Mouse (Mus musculus) midbrain, embryonic 12.5 days (tissue): ENCODE results near the gene Tfap2b. TPM values are rescaled to one million over a fixed set of nuclear protein-coding genes. Genes with fewer than 3 reads are reported as not detected.

Experiments used
- ATAC-seq: fragments of 200-750 bp; cut with Nextera tagmentation; 2 replicates; pipeline ENCODE4 v1.8.0; 2017; ENCODE audit warnings: low read depth, moderate TSS enrichment, moderate library complexity; ENCODE audit not compliant: low FRiP score
- H3K27ac ChIP-seq: fragments of 300-500 bp; sonication (generic); replicated peaks from 2 replicates; pipeline ENCODE4 v1.5.1; 2016; ENCODE audit warnings: mild to moderate bottlenecking
- H3K27me3 ChIP-seq: fragments of 300-500 bp; sonication (generic); 2 replicates; pipeline ENCODE4 v1.6.1; 2016; ENCODE audit warnings: mild to moderate bottlenecking
- H3K36me3 ChIP-seq: fragments of 300-500 bp; sonication (generic); 2 replicates; pipeline ENCODE4 v1.6.1; 2016
- H3K4me1 ChIP-seq: fragments of 300-500 bp; sonication (generic); 2 replicates; pipeline ENCODE4 v1.6.1; 2016
- H3K4me2 ChIP-seq: fragments of 300-500 bp; sonication (generic); replicated peaks from 2 replicates; pipeline ENCODE4 v1.6.1; 2016; ENCODE audit warnings: mild to moderate bottlenecking, moderate library complexity
- H3K4me3 ChIP-seq: fragments of 300-500 bp; sonication (generic); 2 replicates; pipeline ENCODE4 v1.5.1; 2016; ENCODE audit warnings: mild to moderate bottlenecking
- H3K9ac ChIP-seq: fragments of 300-500 bp; sonication (generic); replicated peaks from 2 replicates; pipeline ENCODE4 v1.6.1; 2016; ENCODE audit warnings: mild to moderate bottlenecking, moderate library complexity
- H3K9me3 ChIP-seq: fragments of 300-500 bp; sonication (generic); 2 replicates; pipeline ENCODE4 v1.6.1; 2016; ENCODE audit warnings: mild to moderate bottlenecking
- WGBS: fragments of 180-500 bp; shearing (Covaris S2); methylation state at CpG from one replicate; pipeline ENCODE4 v1.1.7; 2016; 5-methylcytosine and 5-hydroxymethylcytosine counted together
- polyA plus RNA-seq: library from polyadenylated mRNA; unstranded; fragments of >200 nt; fragmentation: Nextera tagmentation; extraction: Ambion mirVana; gene quantifications from 2 replicates; pipeline ENCODE4 v1.2.1, GENCODE M21; 2016

The Tfap2b gene
- polyA plus RNA-seq, 1 experiment from 2014 or later: 100 TPM

- H3K4me1 ChIP-seq: no peaks in the 10 kb centered on the region
- no peak overlapping the region for H3K9ac ChIP-seq
- under 1% methylated on average over 31 of the region's 31 CpGs for WGBS
- no peak overlapping the region for H3K4me2 ChIP-seq
- H3K9me3 ChIP-seq: no peaks in the 10 kb centered on the region
- peaks cover 79% of the 10 kb centered on the region for H3K27me3 ChIP-seq
- H3K36me3 ChIP-seq: no peaks in the 10 kb centered on the region
- H3K4me3 ChIP-seq: no peak overlapping the region
- ATAC-seq: no peak
- no peak overlapping the region for H3K27ac ChIP-seq
Observed at GRCm38 (mm10) chr1:19234432-19235205, 25.9 kb downstream of the Tfap2b start.

GRCm38 (mm10) chr1:19236051-19236450, 27.3 kb downstream of the Tfap2b start:
- Histone ChIP-seq H3K27ac (no peak overlapping the region), H3K4me1 (peaks cover 2% of the 10 kb centered on the region; the same call in 1 of the 2 replicates), H3K9me3 (no peaks in the 10 kb centered on the region), H3K9ac (no peak overlapping the region), H3K36me3 (no peaks in the 10 kb centered on the region), H3K4me2 (no peak overlapping the region), H3K27me3 (peaks cover 85% of the 10 kb centered on the region), H3K4me3 (no peak overlapping the region)
- no peak for ATAC-seq
- 4% methylated on average over 5 of the region's 5 CpGs for WGBS

- H3K9ac ChIP-seq: no peak overlapping the region
- H3K9me3 ChIP-seq: no peaks in the 10 kb centered on the region
- no peak overlapping the region for H3K4me3 ChIP-seq
- no peak overlapping the region for H3K4me2 ChIP-seq
- under 1% methylated on average over 21 of the region's 21 CpGs for WGBS
- no peaks in the 10 kb centered on the region for H3K36me3 ChIP-seq
- peaks cover 85% of the 10 kb centered on the region for H3K27me3 ChIP-seq
- peaks cover 4% of the 10 kb centered on the region; the same call in 1 of the 2 replicates for H3K4me1 ChIP-seq
- no peak overlapping the region for H3K27ac ChIP-seq
- ATAC-seq: peak; percentile 44
Observed at GRCm38 (mm10) chr1:19236591-19236990, 27.9 kb downstream of the Tfap2b start.

- 2% methylated on average over 9 of the region's 9 CpGs for WGBS
- no peaks in the 10 kb centered on the region for H3K9me3 ChIP-seq
Observed at GRCm38 (mm10) chr1:19237061-19237460, 28.3 kb downstream of the Tfap2b start.

GRCm38 (mm10) chr1:19237721-19238410, 29.2 kb downstream of the Tfap2b start:
- no peak overlapping the region for H3K4me2 ChIP-seq
- H3K4me3 ChIP-seq: no peak overlapping the region
- 5% methylated on average over 8 of the region's 8 CpGs for WGBS
- H3K9me3 ChIP-seq: no peaks in the 10 kb centered on the region
- no peak for ATAC-seq
- peaks cover 86% of the 10 kb centered on the region for H3K27me3 ChIP-seq
- no peaks in the 10 kb centered on the region for H3K36me3 ChIP-seq
- peaks cover 4% of the 10 kb centered on the region; the same call in 1 of the 2 replicates for H3K4me1 ChIP-seq
- no peak overlapping the region for H3K27ac ChIP-seq
- H3K9ac ChIP-seq: no peak overlapping the region

More at GRCm38 (mm10) chr1:19237061-19237460, 28.3 kb downstream of the Tfap2b start:
- H3K27ac ChIP-seq: no peak overlapping the region
- H3K4me2 ChIP-seq: no peak overlapping the region
- ATAC-seq: no peak
- no peak overlapping the region for H3K9ac ChIP-seq
- H3K4me1 ChIP-seq: peaks cover 4% of the 10 kb centered on the region; the same call in 1 of the 2 replicates
- H3K4me3 ChIP-seq: no peak overlapping the region
- peaks cover 86% of the 10 kb centered on the region for H3K27me3 ChIP-seq
- no peaks in the 10 kb centered on the region for H3K36me3 ChIP-seq

GRCm38 (mm10) chr1:19240054-19240453, 31.3 kb downstream of the Tfap2b start:
- no peak for ATAC-seq
- Histone ChIP-seq H3K9me3 (no peaks in the 10 kb centered on the region), H3K4me2 (no peak overlapping the region), H3K9ac (no peak overlapping the region), H3K36me3 (no peaks in the 10 kb centered on the region), H3K27me3 (peaks cover 84% of the 10 kb centered on the region), H3K4me1 (peaks cover 8% of the 10 kb centered on the region; the same call in 1 of the 2 replicates), H3K4me3 (no peak overlapping the region), H3K27ac (no peak overlapping the region)

GRCm38 (mm10) chr1:19241316-19241715, 32.6 kb downstream of the Tfap2b start:
- peaks cover 11% of the 10 kb centered on the region; the same call in 1 of the 2 replicates for H3K4me1 ChIP-seq
- 0 out of 2 replicates have a peak, but pooled peaks have one; percentile 16 for ATAC-seq
- peaks cover 75% of the 10 kb centered on the region for H3K27me3 ChIP-seq
- H3K9me3 ChIP-seq: no peaks in the 10 kb centered on the region
- H3K36me3 ChIP-seq: no peaks in the 10 kb centered on the region
- H3K4me2 ChIP-seq: peak overlapping the region; percentile 35
- no peak overlapping the region for H3K4me3 ChIP-seq
- no peak overlapping the region for H3K9ac ChIP-seq
- WGBS: 0% methylated on average over 18 of the region's 20 CpGs
- H3K27ac ChIP-seq: no peak overlapping the region

GRCm38 (mm10) chr1:19242021-19242420, 33.3 kb downstream of the Tfap2b start:
- H3K4me1 ChIP-seq: peaks cover 11% of the 10 kb centered on the region; the same call in 1 of the 2 replicates
- no peak overlapping the region for H3K9ac ChIP-seq
- no peak overlapping the region for H3K27ac ChIP-seq
- H3K27me3 ChIP-seq: peaks cover 75% of the 10 kb centered on the region
- 3% methylated on average over 8 of the region's 8 CpGs for WGBS
- no peak overlapping the region for H3K4me2 ChIP-seq
- 0 out of 2 replicates have a peak, but pooled peaks have one; percentile 12 for ATAC-seq
- no peaks in the 10 kb centered on the region for H3K36me3 ChIP-seq
- no peak overlapping the region for H3K4me3 ChIP-seq
- H3K9me3 ChIP-seq: no peaks in the 10 kb centered on the region

- 10% methylated on average over 4 of the region's 4 CpGs for WGBS
- no peak overlapping the region for H3K9ac ChIP-seq
- ATAC-seq: peak; percentile 94
- H3K9me3 ChIP-seq: no peaks in the 10 kb centered on the region
- peaks cover 11% of the 10 kb centered on the region; the same call in 1 of the 2 replicates for H3K4me1 ChIP-seq
- no peak overlapping the region for H3K4me3 ChIP-seq
- H3K4me2 ChIP-seq: no peak overlapping the region
- peaks cover 66% of the 10 kb centered on the region for H3K27me3 ChIP-seq
- no peak overlapping the region for H3K27ac ChIP-seq
- no peaks in the 10 kb centered on the region for H3K36me3 ChIP-seq
Observed at GRCm38 (mm10) chr1:19245032-19245431, 36.3 kb downstream of the Tfap2b start.

- H3K4me3 ChIP-seq: no peak overlapping the region
- H3K9me3 ChIP-seq: no peaks in the 10 kb centered on the region
- 21% methylated on average over 6 of the region's 6 CpGs for WGBS
- H3K4me2 ChIP-seq: no peak overlapping the region
- no peaks in the 10 kb centered on the region for H3K36me3 ChIP-seq
- ATAC-seq: peak; percentile 80
- H3K27ac ChIP-seq: no peak overlapping the region
- H3K27me3 ChIP-seq: peaks cover 32% of the 10 kb centered on the region
- peaks cover 4% of the 10 kb centered on the region; the same call in 1 of the 2 replicates for H3K4me1 ChIP-seq
- no peak overlapping the region for H3K9ac ChIP-seq
Observed at GRCm38 (mm10) chr1:19251286-19251685, 42.6 kb downstream of the Tfap2b start.

GRCm38 (mm10) chr1:19269596-19269995, 60.9 kb downstream of the Tfap2b start:
- 88% methylated on average over 1 of the region's 1 CpGs for WGBS

More at GRCm38 (mm10) chr1:19269596-19269995, 60.9 kb downstream of the Tfap2b start:
- no peaks in the 10 kb centered on the region for H3K4me1 ChIP-seq
- H3K27ac ChIP-seq: no peak overlapping the region
- H3K9me3 ChIP-seq: no peaks in the 10 kb centered on the region
- H3K36me3 ChIP-seq: no peaks in the 10 kb centered on the region
- ATAC-seq: no peak
- H3K9ac ChIP-seq: no peak overlapping the region
- H3K4me2 ChIP-seq: no peak overlapping the region
- no peak overlapping the region for H3K4me3 ChIP-seq
- H3K27me3 ChIP-seq: peaks cover 4% of the 10 kb centered on the region
